Mouse (Mus musculus): ENCODE results near the gene Ndufs1.

- no peak for TF ChIP-seq TAL1 (IDR thresholded peaks at IDR 0.05; ENCODE audit: low read length)
- TF ChIP-seq GATA1 (IDR thresholded peaks at IDR 0.05; ENCODE audit: low read length) = no peak
Observed at GRCm38 (mm10) chr1:63225009-63225408, 48.4 kb upstream of the Ndufs1 start.

Measured in erythroblast, embryonic 14.5 days (primary cell).